Mouse (Mus musculus) E14TG2a.4 (cell line): ENCODE data around the gene Gpm6b.

Source experiments
- CTCF ChIP-seq: conservative IDR thresholded peaks from 2 replicates; pipeline ENCODE4 v1.5.1; 2014; ENCODE audit warnings: low read length
- NANOG ChIP-seq: IDR thresholded peaks from 2 replicates; pipeline ENCODE4 v1.6.1; 2014; ENCODE audit warnings: borderline replicate concordance, low read length, mixed read lengths

GRCm38 (mm10) chrX:166240751-166241150, 2.0 kb downstream of the Gpm6b start:
- TF ChIP-seq CTCF (no peak), NANOG (no peak)
